Mouse (Mus musculus) testis, adult 2 months (tissue): ENCODE measurements at regions not wholly inside any gene's neighbourhood (a gene's known extent, or its start where the extent isn't known, plus 50 kb on each side); places are given as distances from the start of the nearest gene placed in this dataset.

Experiments used
- CTCF ChIP-seq: fragments of 200-500 bp; IDR thresholded peaks from 2 replicates; pipeline ENCODE4 v1.5.1; 2012; ENCODE audit warnings: low read depth, mild to moderate bottlenecking, inconsistent platforms, low read length, moderate library complexity; ENCODE audit not compliant: control insufficient read depth, insufficient read depth, insufficient replicate concordance
- POLR2A ChIP-seq: fragments of 200-500 bp; IDR thresholded peaks from 2 replicates; pipeline ENCODE4 v1.6.1; 2012; ENCODE audit warnings: low read depth, mild to moderate bottlenecking, inconsistent platforms, low read length, moderate library complexity; ENCODE audit not compliant: control insufficient read depth

GRCm38 (mm10) chr1:35838625-35839024 is 229.6 kb upstream of the Hs6st1 start:
- TF ChIP-seq CTCF (no peak), POLR2A (no peak)
